Mouse (Mus musculus): ENCODE data around the gene Smad3. TPM values are rescaled to one million over a fixed set of nuclear protein-coding genes. Genes with fewer than 3 reads are reported as not detected.

Gene Smad3
- polyA plus RNA-seq, 1 experiment from 2014 or later, result 11.9 TPM

DNA sequence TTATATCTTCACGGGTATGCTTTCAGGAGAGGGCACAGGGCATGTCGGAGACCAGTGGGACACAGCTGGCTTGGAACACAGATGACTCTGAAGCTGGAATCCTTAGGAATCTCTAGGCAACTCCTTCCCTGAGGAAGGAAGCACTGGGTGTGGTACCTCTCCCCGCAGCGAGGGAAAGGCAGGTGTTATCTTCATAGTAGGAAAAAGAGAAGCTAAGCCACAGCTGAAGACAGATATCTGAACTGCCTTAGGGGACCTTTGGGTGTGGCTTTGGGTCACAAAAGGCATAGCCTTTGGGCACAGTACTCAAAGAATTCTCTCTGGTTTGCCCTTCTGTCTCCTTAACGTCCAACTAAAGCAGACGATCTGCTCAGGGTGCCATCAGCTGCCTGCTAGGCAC lies 16.0 kb downstream of the Smad3 start:
- peaks cover 74% of the 10 kb centered on the region for H3K4me1 ChIP-seq (replicated peaks)

DNA sequence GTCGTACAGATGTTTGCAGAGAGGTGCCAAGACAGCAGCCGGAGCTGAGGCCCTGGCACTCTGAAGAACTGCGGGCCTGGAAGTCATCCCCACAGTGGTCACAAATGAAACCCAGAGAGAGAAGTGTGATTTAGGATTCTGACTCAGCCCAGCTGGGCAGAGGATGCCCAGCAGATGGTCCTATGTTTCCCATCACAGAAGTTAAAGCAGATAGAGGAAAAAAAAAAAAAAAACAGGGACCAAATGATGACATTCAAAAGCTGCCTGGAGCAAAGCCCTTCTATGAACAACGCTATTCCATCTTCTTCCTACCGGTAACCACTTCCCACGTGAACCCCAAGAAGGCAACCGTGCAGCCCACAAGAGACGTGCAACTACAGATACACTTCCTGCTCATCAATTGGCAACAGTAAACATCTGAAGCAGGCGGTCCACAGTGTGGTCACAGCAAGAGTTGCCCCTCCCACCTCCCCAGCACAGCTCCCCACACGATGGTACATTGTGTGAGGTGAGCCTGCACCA lies 17.4 kb downstream of the Smad3 start:
- Histone ChIP-seq H3K27ac (no peak overlapping the region), H3K4me2 (no peak overlapping the region), H3K9ac (no peak overlapping the region), H3K36me3 (no peaks in the 10 kb centered on the region; the same call in 1 of the 2 replicates), H3K27me3 (no peaks in the 10 kb centered on the region), H3K4me1 (replicated peaks) (peaks cover 61% of the 10 kb centered on the region), H3K4me3 (no peak overlapping the region), H3K9me3 (no peaks in the 10 kb centered on the region)
- ATAC-seq (ENCODE audit: low FRiP score), result no peak
- WGBS, result 78% methylated on average over 10 of the region's 10 CpGs

More for the DNA sequence above, 16.0 kb downstream of the Smad3 start:
- no peaks in the 10 kb centered on the region; the same call in 1 of the 2 replicates for H3K36me3 ChIP-seq
- 82% methylated on average over 6 of the region's 6 CpGs for WGBS
- H3K4me2 ChIP-seq, result no peak overlapping the region
- no peak overlapping the region for H3K27ac ChIP-seq
- no peaks in the 10 kb centered on the region for H3K27me3 ChIP-seq
- H3K9ac ChIP-seq, result no peak overlapping the region
- H3K9me3 ChIP-seq, result no peaks in the 10 kb centered on the region
- no peak for ATAC-seq (ENCODE audit: low FRiP score)
- H3K4me3 ChIP-seq, result no peak overlapping the region

DNA sequence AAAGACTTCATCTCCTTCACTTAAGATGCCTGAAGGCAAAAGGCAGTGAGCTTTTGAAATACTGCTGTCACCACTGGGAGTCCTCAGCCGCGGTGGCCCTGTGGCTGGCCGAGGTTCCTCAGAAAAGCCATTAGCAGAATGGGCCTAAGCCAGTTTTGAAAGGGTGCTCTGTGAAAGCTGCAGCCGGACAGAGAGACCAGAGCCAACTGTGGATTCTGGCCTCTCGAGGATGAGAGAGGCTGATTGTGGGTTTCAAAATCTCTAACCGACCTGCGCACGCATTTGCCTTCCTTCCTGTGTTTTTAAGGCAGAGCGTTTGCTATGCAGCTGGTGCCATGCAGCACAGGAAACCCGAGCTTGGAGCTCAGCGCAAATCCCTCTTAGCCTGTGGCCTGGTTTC lies 19.0 kb downstream of the Smad3 start:
- no peak overlapping the region for H3K4me2 ChIP-seq
- H3K36me3 ChIP-seq, result no peaks in the 10 kb centered on the region; the same call in 1 of the 2 replicates
- WGBS, result 82% methylated on average over 11 of the region's 11 CpGs
- no peaks in the 10 kb centered on the region for H3K27me3 ChIP-seq
- ATAC-seq (ENCODE audit: low FRiP score), result no peak
- no peaks in the 10 kb centered on the region for H3K9me3 ChIP-seq
- H3K9ac ChIP-seq, result no peak overlapping the region
- H3K27ac ChIP-seq, result no peak overlapping the region
- peaks cover 49% of the 10 kb centered on the region for H3K4me1 ChIP-seq (replicated peaks)
- H3K4me3 ChIP-seq, result no peak overlapping the region

DNA sequence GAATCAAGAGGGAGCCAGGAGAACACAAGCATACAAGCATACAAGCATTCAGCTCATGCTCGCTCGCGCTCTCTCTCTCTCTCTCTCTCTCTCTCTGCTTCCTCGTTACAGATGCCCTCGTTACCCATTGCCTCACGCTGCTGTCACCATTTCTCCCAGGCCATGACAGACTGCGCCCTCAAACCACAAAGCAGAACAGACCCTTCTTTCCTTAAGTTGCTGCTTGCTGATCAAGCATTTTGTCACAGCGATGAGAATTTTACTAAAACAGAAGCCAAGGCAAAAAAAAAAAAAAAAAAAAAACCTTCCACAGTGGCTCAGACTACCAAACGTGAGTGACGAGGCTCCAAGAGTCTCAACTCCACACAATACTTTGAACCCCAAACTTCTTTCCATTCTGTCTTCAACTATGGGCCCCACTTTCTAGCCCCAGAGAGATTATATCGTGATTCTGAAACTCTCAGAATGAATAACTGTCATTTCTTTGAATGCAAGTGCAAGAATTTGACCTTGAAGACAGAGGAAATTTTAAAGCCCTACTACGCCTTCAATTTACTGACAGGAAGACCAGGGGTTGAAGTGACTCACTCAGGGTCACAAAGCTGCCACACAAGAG lies 19.6 kb downstream of the Smad3 start:
- WGBS, result 82% methylated on average over 12 of the region's 12 CpGs
- peak overlapping the region; percentile 8; the same call in 1 of the 2 replicates for H3K27ac ChIP-seq
- H3K4me1 ChIP-seq (replicated peaks), result peaks cover 42% of the 10 kb centered on the region
- H3K36me3 ChIP-seq, result no peaks in the 10 kb centered on the region; the same call in 1 of the 2 replicates
- no peaks in the 10 kb centered on the region for H3K9me3 ChIP-seq
- no peak for ATAC-seq (ENCODE audit: low FRiP score)
- H3K9ac ChIP-seq, result no peak overlapping the region
- no peak overlapping the region for H3K4me2 ChIP-seq
- no peaks in the 10 kb centered on the region for H3K27me3 ChIP-seq
- H3K4me3 ChIP-seq, result no peak overlapping the region

DNA sequence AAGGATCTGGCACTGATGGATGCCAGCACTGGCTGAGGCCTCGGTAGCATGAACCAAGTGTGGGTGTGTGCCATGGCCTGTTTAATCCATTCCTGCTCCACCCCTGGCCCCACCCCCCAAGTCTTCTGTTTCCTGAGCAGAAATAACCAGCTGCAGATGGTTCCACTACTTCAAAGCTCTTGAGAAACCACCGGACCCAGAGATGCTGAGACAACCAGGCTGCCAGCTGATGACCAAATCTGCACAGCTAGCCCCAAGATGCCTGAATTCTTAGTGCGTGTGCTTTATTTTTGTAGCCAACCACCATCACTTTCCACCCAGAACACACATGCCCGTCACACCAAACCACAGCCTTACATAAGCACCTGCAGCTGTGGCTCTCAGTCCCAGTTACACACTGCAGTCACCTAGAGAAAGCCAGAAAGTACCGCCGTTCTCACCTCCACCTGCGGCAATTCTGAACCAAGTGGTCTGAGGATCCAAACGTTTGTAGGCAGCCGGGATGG lies 20.3 kb downstream of the Smad3 start:
- H3K27ac ChIP-seq, result no peak overlapping the region
- H3K36me3 ChIP-seq, result no peaks in the 10 kb centered on the region; the same call in 1 of the 2 replicates
- no peaks in the 10 kb centered on the region for H3K27me3 ChIP-seq
- no peaks in the 10 kb centered on the region for H3K9me3 ChIP-seq
- ATAC-seq (ENCODE audit: low FRiP score), result no peak
- H3K4me3 ChIP-seq, result no peak overlapping the region
- H3K4me2 ChIP-seq, result no peak overlapping the region
- peaks cover 35% of the 10 kb centered on the region for H3K4me1 ChIP-seq (replicated peaks)
- no peak overlapping the region for H3K9ac ChIP-seq
- WGBS, result 90% methylated on average over 9 of the region's 9 CpGs

DNA sequence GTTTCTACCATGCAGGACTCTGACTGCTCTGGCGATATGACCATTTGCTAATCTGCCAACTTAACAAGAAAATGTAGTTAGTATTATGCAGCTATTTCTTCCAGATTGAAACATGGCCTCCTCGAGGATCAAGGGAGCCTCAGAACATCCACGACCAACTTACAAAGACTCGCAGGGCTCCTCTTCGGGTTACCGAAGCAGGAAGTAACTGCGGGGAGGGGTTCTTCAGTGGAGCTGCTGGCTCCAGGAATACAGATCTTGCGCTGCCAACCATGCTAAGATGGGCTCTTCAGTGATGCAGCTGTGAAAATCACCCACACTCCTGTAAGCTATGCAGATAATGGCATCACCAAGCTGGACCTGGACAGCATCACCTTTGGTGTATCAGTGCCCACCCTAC lies 23.5 kb downstream of the Smad3 start:
- no peaks in the 10 kb centered on the region; the same call in 1 of the 2 replicates for H3K36me3 ChIP-seq
- no peak overlapping the region for H3K9ac ChIP-seq
- H3K4me1 ChIP-seq (replicated peaks), result peaks cover 27% of the 10 kb centered on the region
- H3K9me3 ChIP-seq, result no peaks in the 10 kb centered on the region
- ATAC-seq (ENCODE audit: low FRiP score), result no peak
- H3K27ac ChIP-seq, result no peak overlapping the region
- H3K27me3 ChIP-seq, result no peaks in the 10 kb centered on the region
- no peak overlapping the region for H3K4me3 ChIP-seq
- H3K4me2 ChIP-seq, result no peak overlapping the region
- WGBS, result 92% methylated on average over 8 of the region's 8 CpGs

DNA sequence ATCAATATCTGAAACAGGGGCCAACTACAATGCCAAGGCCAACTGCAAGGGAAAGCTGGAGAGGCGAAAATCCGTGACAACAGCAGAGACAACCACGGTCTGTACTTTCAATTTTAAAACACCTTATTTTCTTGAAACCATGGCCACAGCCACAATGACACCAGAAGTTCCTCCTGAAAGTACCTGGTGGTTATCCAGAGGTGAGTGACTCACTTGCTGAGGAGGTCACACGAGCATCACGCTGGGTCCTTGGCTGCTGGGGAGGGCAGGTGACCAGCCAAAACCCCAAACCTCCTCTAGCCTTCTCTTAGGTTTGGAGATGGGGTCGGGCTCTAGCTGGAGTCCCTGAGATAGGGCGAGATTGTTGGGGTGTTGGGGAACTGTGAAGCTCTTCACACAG lies 25.1 kb downstream of the Smad3 start:
- 98% methylated on average over 7 of the region's 7 CpGs for WGBS
- Histone ChIP-seq H3K4me1 (replicated peaks) (peaks cover 15% of the 10 kb centered on the region), H3K9me3 (no peaks in the 10 kb centered on the region), H3K4me2 (no peak overlapping the region), H3K36me3 (no peaks in the 10 kb centered on the region), H3K4me3 (no peak overlapping the region), H3K27me3 (no peaks in the 10 kb centered on the region), H3K9ac (no peak overlapping the region), H3K27ac (no peak overlapping the region)
- ATAC-seq (ENCODE audit: low FRiP score), result no peak

DNA sequence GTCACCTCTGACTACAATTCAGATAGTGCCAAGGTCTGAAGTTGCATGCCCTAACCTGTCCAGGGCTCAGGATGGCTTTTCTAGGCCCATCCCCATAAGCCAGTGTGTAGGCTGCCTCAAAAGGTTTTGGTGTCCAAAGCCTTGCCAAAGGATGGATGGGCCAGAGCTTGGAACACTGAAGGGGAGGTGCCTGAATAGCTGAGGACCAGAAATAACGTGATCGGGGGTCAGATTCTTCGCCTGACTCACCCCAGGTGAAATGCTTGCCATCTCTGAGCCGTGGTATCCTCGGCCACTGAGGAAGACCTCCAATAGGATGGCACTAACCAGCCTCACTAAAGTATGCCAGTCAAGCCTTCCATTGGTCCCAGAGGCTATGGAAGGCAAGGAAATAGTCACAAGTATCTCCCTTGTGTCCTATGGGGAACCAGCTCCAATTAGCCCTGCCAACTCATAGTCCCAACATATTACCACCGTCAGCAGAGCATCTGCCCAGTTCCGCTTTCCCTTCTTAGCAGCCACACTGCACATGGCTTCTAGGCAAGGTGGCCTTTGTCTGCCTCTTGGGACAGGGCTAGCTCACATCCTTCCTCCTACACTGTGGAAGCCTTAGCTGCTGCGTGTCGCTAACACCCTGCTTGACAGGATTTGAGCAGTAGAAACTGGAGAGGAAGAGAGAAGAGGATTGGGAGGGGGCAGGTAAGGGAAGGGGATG lies 26.5 kb downstream of the Smad3 start:
- no peak overlapping the region for H3K4me3 ChIP-seq
- no peak overlapping the region for H3K4me2 ChIP-seq
- no peak overlapping the region for H3K27ac ChIP-seq
- WGBS, result 85% methylated on average over 9 of the region's 9 CpGs
- H3K9me3 ChIP-seq, result no peaks in the 10 kb centered on the region
- H3K4me1 ChIP-seq (replicated peaks), result peaks cover 12% of the 10 kb centered on the region
- no peaks in the 10 kb centered on the region for H3K27me3 ChIP-seq
- no peak overlapping the region for H3K9ac ChIP-seq
- no peaks in the 10 kb centered on the region for H3K36me3 ChIP-seq
- no peak for ATAC-seq (ENCODE audit: low FRiP score)

DNA sequence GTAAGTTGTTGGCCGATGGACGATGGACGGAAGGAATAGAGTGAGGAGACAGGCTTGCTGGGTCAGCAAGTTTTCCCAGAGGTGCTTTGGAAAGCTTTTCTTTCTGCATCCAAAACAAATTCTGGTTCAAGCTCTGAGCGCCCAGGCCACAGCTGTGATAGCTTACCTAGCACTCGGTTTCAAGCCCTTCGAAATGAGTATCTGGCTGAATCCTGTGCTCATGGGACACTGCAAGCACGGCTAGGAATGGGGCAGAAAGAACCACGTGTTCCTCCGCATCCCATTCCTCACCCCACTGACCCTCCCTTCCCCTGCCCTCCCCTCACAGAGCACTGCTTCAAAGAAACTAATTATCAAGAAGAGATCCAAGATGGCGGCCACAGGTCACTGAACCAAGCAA lies 28.8 kb downstream of the Smad3 start:
- no peak for ATAC-seq (ENCODE audit: low FRiP score)
- no peak overlapping the region for H3K27ac ChIP-seq
- H3K4me3 ChIP-seq, result no peak overlapping the region
- peaks cover 16% of the 10 kb centered on the region for H3K4me1 ChIP-seq (replicated peaks)
- H3K4me2 ChIP-seq, result no peak overlapping the region
- 78% methylated on average over 10 of the region's 10 CpGs for WGBS
- H3K9me3 ChIP-seq, result no peaks in the 10 kb centered on the region
- H3K9ac ChIP-seq, result no peak overlapping the region
- no peaks in the 10 kb centered on the region for H3K36me3 ChIP-seq
- H3K27me3 ChIP-seq, result no peaks in the 10 kb centered on the region

DNA sequence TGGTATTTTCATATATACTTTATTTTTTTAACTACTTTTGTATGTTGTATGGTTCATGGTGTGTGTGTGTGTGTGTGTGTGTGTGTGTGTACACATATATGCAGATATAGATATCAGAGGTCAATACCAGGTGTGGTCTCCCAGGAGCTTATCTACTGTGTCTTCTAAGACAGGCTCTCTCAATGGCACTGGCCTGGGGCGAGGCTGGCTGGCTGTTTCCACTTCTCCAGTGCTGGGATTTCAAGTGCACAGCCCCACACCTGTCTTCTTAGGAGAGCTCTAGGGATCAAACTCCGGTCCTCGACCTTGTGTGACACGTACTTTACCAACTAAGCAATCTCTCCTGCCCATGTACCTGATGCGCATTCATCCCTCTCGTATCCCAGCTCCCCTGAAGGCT lies 30.7 kb downstream of the Smad3 start:
- no peaks in the 10 kb centered on the region for H3K36me3 ChIP-seq
- H3K4me3 ChIP-seq, result no peak overlapping the region
- WGBS, result 97% methylated on average over 6 of the region's 6 CpGs
- no peak for ATAC-seq (ENCODE audit: low FRiP score)
- no peaks in the 10 kb centered on the region for H3K9me3 ChIP-seq
- no peak overlapping the region for H3K9ac ChIP-seq
- peaks cover 13% of the 10 kb centered on the region for H3K4me1 ChIP-seq (replicated peaks)
- no peak overlapping the region for H3K27ac ChIP-seq
- no peak overlapping the region for H3K4me2 ChIP-seq
- H3K27me3 ChIP-seq, result no peaks in the 10 kb centered on the region

DNA sequence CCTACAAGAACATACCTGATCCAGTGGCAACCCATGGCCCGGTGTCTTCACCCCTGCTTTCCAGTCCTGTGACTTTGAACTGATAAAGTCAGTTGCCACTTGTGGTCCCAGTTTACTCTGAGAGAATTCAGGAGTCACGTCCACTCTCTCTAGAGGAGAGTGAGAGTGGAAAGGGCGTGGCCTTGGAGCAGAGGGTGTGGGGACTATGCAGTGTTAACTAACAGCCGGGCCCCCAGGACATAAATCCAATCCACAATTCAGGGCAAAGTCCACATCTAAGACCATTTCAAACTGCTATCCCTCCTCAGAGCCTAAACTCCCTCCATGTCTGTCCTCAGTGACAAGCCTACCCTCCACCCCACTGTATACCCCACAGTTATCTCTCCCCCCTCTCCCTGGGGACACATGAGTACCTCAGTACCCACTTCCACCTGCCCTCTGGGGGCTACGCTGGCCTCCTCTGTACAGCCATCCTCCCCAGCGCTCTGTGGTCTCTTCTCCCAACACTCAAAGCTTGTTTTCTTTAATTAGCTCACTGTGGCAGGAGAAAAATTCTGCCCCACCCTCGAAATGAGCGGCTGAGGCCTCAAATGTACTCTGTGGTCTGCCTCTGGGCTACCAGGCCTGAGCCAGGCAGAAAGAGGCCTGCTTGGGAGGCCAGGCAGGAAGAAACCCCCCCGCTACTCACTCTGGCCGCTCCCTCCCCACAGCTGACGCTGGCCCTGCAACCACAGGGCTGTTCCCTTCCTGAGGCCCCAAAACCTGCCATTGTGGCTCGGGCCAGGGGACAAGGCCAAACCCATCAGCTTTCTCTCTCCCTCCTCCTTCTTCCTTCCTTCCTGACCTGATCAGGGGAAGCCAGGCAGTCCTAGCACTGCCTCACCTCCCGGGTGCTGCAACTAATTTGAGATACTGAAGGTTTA lies 31.4 kb downstream of the Smad3 start:
- WGBS, result 74% methylated on average over 13 of the region's 13 CpGs
- no peak for ATAC-seq (ENCODE audit: low FRiP score)
- no peaks in the 10 kb centered on the region for H3K9me3 ChIP-seq
- peak overlapping the region; percentile 35; the same call in 1 of the 2 replicates for H3K9ac ChIP-seq
- peak overlapping the region; percentile 58 for H3K27ac ChIP-seq
- no peak overlapping the region for H3K4me3 ChIP-seq
- peaks cover 13% of the 10 kb centered on the region for H3K4me1 ChIP-seq (replicated peaks)
- no peak overlapping the region for H3K4me2 ChIP-seq
- H3K27me3 ChIP-seq, result no peaks in the 10 kb centered on the region
- no peaks in the 10 kb centered on the region for H3K36me3 ChIP-seq

DNA sequence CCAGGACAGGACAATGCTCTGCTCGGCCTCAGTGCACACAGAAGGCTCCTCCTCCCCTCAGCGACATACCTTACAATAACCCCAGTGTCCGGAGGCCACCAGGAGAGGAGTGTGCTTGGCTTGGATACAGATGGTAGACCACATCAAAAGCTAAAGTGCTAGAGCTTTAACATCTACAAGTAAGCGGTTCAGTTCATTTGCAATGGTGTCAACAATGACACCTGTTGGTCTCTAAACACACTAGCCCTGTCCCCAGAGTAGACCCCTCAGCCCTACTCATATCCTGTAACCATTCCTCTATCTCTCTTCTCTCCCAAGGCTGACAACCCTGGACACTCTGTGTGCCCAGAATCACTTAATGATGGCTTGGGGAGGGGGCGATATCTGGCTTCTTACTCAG lies 33.0 kb downstream of the Smad3 start:
- H3K27me3 ChIP-seq, result no peaks in the 10 kb centered on the region
- H3K9ac ChIP-seq, result no peak overlapping the region
- no peak overlapping the region for H3K4me3 ChIP-seq
- H3K4me2 ChIP-seq, result no peak overlapping the region
- no peaks in the 10 kb centered on the region for H3K9me3 ChIP-seq
- no peak overlapping the region for H3K27ac ChIP-seq
- no peaks in the 10 kb centered on the region for H3K36me3 ChIP-seq
- H3K4me1 ChIP-seq (replicated peaks), result peaks cover 14% of the 10 kb centered on the region
- no peak for ATAC-seq (ENCODE audit: low FRiP score)
- WGBS, result 86% methylated on average over 5 of the region's 5 CpGs

Data from hindbrain, embryonic 13.5 days (tissue).